Mouse (Mus musculus): ENCODE measurements at regions not wholly inside any gene's neighbourhood (a gene's known extent, or its start where the extent isn't known, plus 50 kb on each side); places are given as distances from the start of the nearest gene placed in this dataset.

DNA sequence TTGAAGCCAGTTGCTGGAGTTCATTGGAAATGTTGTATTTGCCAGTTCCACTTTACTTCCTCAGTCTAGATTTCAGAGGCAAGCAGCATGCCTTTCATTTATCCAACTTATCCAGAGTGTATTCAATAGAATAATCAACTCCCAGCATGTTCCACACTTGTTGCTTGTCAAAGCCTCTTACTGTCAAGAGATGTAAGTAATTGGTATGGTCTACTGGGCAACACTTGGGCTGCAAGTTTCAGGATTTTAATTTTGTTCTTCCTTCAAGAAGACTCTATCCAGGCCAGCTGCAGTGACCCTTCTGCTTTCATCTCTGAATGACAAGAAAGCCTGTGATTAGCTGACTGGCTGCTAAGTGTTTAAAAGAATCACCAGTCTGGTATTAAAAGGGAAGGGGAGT is 3131.6 kb upstream of the Lrrc6 start:
- DNase-seq = no peak

GRCm38 (mm10) chr15:69617998-69618397 is 3117.3 kb upstream of the Lrrc6 start:
- DNase-seq = no peak

DNA sequence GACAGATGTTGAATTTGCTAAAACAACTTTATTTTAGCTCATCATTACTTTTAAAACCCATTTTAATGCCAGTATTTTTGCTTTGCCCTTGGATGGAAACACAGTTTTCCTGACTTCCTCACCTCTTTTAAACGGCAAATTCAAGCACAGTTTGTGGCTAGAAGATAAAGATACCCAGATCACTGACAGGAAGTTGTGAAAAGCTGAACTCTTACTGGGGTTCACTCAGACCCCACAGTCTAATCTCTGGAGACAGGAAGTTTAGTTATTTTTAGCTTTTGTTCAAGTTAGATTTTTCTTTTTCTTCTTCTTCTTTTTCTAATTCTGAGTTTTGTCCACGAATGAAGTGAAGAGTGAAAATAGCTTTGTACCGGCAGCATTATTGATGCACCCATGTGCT is 3113.3 kb upstream of the Lrrc6 start:
- no peak for DNase-seq

DNA sequence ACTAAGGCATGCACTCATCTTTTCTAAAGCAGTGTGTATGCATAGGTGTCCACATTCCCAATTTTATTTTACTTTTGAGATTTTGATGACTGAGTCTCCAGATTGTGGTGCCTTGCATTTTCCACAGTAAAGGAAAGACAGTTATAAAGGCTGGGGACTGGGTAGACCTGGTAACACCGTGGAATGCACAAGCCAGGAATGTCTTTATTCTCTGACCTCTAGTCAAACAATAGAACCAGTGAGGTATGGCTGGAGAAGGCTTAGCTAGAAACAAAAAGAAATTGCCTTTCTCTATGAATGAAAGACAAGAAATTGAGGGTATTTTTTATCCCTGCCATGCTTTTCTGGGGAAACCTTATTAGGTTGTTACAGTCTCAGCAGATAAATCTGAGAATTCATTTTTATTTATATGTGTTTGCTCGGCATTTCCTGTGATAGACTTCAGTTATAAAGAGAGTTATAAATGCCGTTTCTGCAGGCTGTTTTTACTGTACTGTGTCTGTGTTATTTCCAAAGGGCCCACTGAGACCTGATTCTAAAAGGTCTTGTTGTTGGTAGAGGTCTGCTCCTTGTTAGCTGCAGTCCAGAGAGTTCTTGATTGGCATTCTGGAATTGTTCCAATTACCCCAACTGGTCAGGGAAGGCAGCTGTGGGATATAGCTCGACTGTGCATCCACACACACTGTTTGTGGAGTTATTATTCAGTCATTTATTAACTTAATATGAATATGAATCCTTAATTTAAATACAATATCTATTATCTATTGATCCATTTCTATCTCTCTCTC is 3090.7 kb upstream of the Lrrc6 start:
- no peak for DNase-seq

DNA sequence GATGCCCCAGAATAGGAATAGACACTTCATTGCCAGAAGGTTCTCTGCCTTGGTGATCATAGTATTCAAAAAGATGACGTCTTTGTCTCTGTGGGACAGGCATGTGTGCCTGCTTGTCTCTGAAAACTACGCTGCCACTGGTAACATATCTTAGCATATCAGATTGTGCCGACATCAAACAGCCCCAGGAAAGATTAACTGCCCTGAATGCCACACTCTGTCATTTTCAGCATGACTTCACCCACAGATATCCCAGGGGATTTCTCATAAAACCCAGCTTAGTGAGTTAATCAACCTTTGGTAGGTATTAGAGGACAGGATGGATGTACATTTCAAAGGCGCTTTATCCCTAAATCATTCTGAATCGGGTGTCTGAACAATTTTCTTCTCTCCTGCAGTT is 3087.4 kb upstream of the Lrrc6 start:
- DNase-seq = peak; percentile 0 to 2

DNA sequence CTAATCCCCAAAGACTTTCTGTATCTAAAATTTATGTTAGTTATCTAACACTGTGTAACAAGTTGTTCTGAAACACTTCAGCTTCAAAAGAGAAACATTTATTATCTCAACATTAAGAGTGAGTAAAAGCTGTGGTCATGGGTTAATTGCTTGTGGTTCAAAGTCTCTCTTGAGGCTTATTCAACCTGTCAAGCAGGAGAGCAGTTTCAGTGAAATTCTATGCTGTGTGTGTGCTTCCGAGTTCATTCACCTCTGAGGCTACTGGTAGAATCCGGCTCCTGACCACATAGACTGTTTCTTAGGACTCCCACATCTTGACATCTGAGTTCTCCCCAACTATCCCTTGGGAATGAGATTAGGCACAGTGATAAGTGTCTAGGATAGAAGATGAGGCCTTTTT is 3076.0 kb upstream of the Lrrc6 start:
- no peak for DNase-seq

- DNase-seq = peak; percentile 28 to 56
Observed at GRCm38 (mm10) chr15:69575611-69576153, 3075.0 kb upstream of the Lrrc6 start.

DNA sequence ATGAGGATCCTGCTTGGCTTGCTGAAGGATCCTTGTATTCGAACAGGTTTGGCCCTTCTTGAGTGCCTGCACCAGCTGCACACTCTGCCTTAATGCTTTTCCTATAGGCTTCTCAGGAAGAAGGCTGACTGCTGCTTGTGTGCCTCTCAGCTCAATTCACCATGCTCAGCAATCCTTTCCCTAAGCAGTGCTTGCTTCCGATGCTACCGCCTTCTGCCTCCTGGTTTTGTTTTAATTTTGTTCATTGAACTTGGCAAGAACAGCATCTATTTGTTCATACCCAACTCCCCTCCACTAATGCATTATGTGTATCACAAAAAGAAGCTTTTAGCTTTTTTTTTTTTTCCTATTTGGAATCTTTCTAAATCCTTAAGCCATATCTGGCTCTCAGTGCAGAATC is 3053.5 kb upstream of the Lrrc6 start:
- DNase-seq = no peak

GRCm38 (mm10) chr15:69552062-69552628 is 3051.4 kb upstream of the Lrrc6 start:
- DNase-seq = no peak

DNA sequence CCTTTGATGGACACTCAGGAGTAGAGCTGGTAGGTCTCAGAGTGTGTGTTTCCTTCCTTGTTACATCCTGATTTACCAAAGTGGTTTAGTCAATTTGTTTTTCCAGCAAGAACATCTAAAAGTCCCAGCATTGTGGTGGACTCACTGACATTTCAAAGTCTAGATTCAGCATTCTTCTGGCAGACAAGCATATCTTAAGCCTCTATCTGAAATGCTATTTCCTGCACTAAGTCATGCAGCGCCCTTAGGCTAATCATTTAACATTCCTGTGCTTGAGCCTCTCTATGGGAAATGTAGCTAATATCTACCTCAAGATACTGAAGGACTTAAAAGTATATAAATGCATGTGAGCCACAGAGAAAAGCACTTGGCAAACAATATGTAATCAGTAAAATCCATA is 3050.3 kb upstream of the Lrrc6 start:
- DNase-seq = no peak

DNA sequence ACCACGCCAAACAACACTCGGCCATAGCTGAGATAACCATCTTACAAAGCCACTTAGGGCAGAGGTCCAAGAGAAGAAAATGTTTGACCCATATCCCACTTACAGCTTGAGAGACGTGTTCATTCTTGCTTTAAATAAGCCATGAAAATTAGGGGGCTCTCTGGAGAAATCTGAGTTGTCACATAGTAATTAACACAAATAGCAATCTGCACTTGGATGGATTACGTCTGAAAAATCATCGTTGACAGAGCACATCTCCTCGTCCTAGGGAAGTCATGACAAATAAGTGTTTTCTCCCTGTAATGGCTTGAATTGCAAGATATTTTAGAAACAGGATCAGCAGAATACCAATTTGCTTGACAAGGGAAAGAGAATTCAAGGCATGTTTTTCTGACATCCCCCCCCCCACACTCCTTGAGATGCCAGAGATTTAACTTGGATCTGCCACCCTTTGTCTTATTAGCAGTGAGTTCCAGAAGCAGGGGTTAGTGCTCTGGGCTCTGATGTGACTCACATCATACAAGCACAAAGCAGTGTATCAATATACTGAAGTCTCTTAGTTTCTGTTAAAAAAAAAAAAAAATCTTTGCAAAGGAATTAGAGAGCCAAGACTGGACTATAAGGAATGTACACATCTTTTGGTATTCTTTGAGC is 3025.9 kb upstream of the Lrrc6 start:
- no peak for DNase-seq

DNA sequence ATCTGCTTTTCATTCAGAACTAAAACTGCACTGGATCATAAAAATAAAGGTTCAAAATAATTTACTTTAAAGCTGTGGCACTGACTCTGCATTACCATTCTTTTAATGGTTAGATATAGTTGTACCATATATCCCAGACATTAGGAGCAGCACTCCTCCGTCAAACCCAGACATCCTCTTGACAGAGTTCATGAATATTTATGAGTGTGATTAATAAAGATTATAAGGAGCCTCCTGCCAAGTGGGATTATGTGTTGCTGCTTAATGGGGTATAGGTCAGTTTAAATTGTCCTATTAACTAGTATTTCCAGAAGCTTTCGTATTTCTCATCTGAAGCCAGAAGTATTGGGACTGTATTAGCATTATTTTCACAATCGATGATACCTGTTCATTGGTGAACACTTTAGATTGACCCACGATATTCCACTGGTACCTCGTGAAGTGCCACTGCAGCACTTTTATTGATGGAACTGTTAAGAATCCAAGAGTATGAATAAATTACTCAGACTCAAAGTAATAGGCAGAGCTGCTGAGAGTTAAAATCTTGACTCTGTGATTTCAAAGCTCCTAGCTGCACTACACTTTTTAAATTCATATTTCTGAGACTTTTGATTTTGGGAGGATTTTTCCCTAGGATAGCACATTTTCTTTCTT is 2983.8 kb upstream of the Lrrc6 start:
- DNase-seq = no peak

DNA sequence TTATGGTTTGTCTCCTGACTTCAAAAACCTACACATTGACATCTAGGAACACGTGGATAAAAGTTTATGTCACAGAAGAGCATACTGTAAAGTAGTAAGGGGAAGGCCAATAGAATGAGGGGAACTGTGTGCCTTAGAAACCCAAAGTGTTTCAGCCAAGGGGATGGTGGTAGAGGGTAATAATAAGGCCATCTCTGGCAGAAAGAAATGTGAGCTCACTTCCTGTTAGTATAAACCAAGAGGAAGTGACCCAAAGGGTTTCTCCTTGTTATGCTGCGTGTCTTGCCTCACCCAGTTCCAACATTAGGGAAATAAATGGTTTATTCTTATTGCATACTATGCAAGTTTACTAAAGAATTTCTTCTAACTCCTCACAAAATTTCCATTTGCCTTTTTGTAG is 2982.4 kb upstream of the Lrrc6 start:
- DNase-seq = no peak

GRCm38 (mm10) chr15:69481087-69481486 is 2980.4 kb upstream of the Lrrc6 start:
- DNase-seq = no peak

DNA sequence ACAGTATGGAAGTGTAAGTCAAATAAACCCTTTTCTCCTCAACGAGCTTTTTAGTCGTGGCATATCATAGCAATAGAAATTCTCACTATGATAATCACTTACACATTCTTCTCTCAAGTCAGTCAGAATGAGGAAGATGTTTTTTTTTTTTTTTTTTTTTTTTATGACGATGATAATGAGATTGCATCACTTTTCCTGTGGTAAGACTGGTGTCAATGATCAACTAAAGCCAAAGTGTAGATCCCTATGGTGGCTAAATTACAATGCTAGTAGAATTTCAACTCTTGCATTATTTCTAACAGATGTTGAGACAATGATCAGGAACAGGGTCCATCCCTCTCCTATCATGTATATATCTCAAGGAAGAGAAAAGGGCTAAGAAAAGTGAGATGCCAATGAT is 2976.3 kb upstream of the Lrrc6 start:
- no peak for DNase-seq

DNA sequence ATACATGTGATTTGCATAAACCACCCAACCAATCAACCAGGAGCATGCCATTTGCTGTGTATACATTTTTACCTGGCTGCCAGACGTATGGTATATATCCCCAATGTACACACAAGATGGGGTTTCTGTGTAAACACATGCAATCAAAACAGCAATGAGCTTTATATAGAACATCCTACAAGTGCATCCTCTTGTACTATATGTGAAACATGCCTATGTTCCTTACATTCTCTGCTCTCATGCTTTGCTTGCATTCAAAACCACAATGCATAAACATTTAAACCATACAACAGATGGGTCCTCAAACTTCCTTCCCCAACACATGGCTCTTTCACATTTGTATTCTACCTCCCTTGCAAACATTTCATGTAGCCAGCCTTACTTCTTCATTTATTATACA is 2968.9 kb upstream of the Lrrc6 start:
- no peak for DNase-seq

DNA sequence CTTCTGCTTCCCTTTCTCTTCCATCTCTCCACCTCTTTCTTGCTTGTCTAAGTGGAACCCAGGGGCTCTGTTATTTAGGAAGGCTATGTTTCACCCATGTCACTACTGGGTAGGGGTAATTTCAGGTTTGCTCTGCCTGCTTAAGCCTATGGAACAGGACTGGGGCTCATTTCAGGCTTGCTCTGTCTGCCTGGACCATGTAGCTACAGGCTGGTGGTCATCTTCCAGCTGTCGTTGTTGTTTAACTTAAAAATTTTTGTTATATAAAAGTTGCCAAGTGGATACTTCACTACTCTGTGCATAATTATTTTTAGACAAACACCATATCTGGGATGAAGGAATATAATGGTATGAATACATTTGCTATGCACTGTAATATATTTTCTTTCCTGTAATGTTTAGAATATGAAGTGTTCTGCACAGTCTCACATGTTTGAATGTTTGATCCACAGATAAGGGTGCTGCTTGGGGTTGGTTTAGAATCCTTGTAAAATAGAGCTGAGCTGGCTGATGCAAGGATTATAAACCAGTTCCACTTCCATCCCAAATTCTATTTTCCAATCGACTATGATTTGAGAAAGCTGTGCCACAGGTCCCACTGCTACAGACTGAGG is 2960.0 kb upstream of the Lrrc6 start:
- no peak for DNase-seq

DNA sequence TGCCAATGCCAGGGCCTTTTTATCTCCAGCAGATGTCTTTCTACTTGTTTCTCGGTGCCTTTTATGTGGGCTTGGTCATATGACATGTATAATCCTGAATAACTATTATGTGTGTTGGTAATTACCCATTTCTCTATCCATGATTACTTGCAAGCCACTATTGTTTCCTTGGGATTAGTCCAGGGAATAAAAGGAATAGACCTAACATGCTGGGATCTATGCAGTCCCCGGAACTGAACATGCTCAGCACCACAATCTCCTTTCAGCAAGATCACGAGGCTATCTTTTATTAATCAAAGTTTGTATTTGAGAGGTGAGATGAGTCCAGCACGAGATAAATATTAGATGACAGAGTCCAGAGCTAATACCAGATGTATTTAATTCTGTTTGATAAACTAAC is 2956.8 kb upstream of the Lrrc6 start:
- no peak for DNase-seq

DNA sequence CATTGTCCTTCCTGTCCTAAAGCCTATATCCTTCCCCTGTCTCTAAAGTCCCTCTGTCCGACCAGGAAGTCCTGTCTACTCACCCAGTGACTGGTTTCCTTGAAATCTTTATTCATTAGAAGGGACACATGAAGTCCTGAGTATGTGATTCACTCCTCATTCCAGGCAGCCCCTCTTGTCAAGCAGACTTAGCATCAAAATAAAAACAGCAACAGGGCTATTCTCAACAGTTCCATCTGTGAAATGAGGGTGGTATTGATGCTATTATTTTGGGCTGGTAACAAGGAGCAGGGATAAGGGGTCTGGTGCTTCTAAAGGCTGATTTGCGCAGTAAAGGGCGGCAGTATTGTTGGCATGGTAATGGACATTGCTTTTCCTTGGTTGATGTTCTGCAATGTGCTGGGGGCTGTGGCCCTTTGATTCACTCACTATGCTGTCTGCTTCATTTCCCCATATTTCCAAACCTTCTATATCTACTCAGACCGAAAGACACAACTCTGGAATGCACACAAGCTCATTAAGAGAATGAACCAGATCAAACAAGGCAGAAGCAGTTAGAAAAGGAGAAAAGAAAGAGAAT is 2955.6 kb upstream of the Lrrc6 start:
- no peak for DNase-seq

GRCm38 (mm10) chr15:69441008-69441407 is 2940.3 kb upstream of the Lrrc6 start:
- DNase-seq = no peak

- no peak for DNase-seq
Observed at GRCm38 (mm10) chr15:69413531-69414011, 2912.9 kb upstream of the Lrrc6 start.

GRCm38 (mm10) chr15:69389575-69389974 is 2888.9 kb upstream of the Lrrc6 start:
- no peak for DNase-seq
